Mouse (Mus musculus): ENCODE measurements at regions not wholly inside any gene's neighbourhood (a gene's known extent, or its start where the extent isn't known, plus 50 kb on each side); places are given as distances from the start of the nearest gene placed in this dataset.

GRCm38 (mm10) chr4:152889211-152889610 lies 411.5 kb upstream of the Kcnab2 start:
- no peak for TF ChIP-seq E2F4 (IDR thresholded peaks at IDR 0.05; ENCODE audit: insufficient replicate concordance, low read depth, low read length)
- TF ChIP-seq NELFE (IDR thresholded peaks at IDR 0.05; ENCODE audit: low read depth, low read length), result no peak
- TF ChIP-seq MYC (IDR thresholded peaks at IDR 0.05; ENCODE audit: low read depth, low read length), result no peak
- no peak for TF ChIP-seq MAX (IDR thresholded peaks at IDR 0.05; ENCODE audit: low read length)
- no peak for TF ChIP-seq CTCF (conservative IDR thresholded peaks at IDR 0.05 in 1 of 2, IDR thresholded peaks at IDR 0.05 in 1 of 2; ENCODE audit: low read depth in 2 of 2, low read length in 2 of 2)
- dilution Hi-C loops (cut with MboI; ENCODE audit: extremely low pct_ligation_motif_present, extremely low pct_unique_long_range_greater_than_20kb, low sequenced_read_pairs) (no loop called here), in situ Hi-C loops (cut with MboI; ENCODE audit: low pct_ligation_motif_present, low pct_unique_long_range_greater_than_20kb, low sequenced_read_pairs) (no loop called here)
- H3K79me2 ChIP-seq (replicated peaks; ENCODE audit: control insufficient read depth, extremely low read depth, insufficient read depth, poor library complexity, severe bottlenecking), result no peaks in the 10 kb centered on the region
- no peak overlapping the region for H3K4me3 ChIP-seq (replicated peaks in 1 of 3; ENCODE audit: low read depth in 2 of 3, low read length in 2 of 3, poor library complexity in 1 of 3)
- H3K27ac ChIP-seq (ENCODE audit: insufficient read depth, low read depth), result no peak overlapping the region
- H3K9ac ChIP-seq (ENCODE audit: insufficient read depth, low read depth), result no peak overlapping the region
- no peaks in the 10 kb centered on the region for H3K27me3 ChIP-seq (replicated peaks)
- no peak for DNase-seq (ENCODE audit: extremely low read depth)
- H3K4me2 ChIP-seq (ENCODE audit: insufficient read depth, low read depth, poor library complexity, severe bottlenecking), result no peak overlapping the region
- H3K36me3 ChIP-seq (replicated peaks in 1 of 2; ENCODE audit: control insufficient read depth in 1 of 2, insufficient read depth in 1 of 2, low read length in 1 of 2), result no peaks in the 10 kb centered on the region
- no peaks in the 10 kb centered on the region for H3K4me1 ChIP-seq (ENCODE audit: control insufficient read depth in 1 of 2, insufficient read depth in 2 of 2)
- peaks cover 83% of the 10 kb centered on the region for H3K9me3 ChIP-seq (replicated peaks; ENCODE audit: low read length)

- dilution Hi-C loops (cut with MboI; ENCODE audit: extremely low pct_ligation_motif_present, extremely low pct_unique_long_range_greater_than_20kb, low sequenced_read_pairs), result no loop called here
Observed at GRCm38 (mm10) chr4:152888306-152888705, 410.6 kb upstream of the Kcnab2 start.

GRCm38 (mm10) chr4:152886773-152887172 lies 409.1 kb upstream of the Kcnab2 start:
- peaks cover 87% of the 10 kb centered on the region for H3K9me3 ChIP-seq (replicated peaks; ENCODE audit: low read length)
- no peaks in the 10 kb centered on the region for H3K4me1 ChIP-seq (ENCODE audit: control insufficient read depth in 1 of 2, insufficient read depth in 2 of 2)
- no peaks in the 10 kb centered on the region for H3K79me2 ChIP-seq (replicated peaks; ENCODE audit: control insufficient read depth, extremely low read depth, insufficient read depth, poor library complexity, severe bottlenecking)
- TF ChIP-seq E2F4 (IDR thresholded peaks at IDR 0.05; ENCODE audit: insufficient replicate concordance, low read depth, low read length) (no peak), ZMIZ1 (IDR thresholded peaks at IDR 0.05; ENCODE audit: low read depth, low read length) (no peak), HCFC1 (IDR thresholded peaks at IDR 0.05; ENCODE audit: low read depth, low read length) (no peak), MAZ (IDR thresholded peaks at IDR 0.05; ENCODE audit: low read depth, low read length) (no peak), CHD1 (IDR thresholded peaks at IDR 0.05; ENCODE audit: low read depth, low read length) (no peak), MXI1 (IDR thresholded peaks at IDR 0.05; ENCODE audit: low read depth, low read length) (no peak)
- dilution Hi-C loops (cut with MboI; ENCODE audit: extremely low pct_ligation_motif_present, extremely low pct_unique_long_range_greater_than_20kb, low sequenced_read_pairs) (no loop called here), in situ Hi-C loops (cut with MboI; ENCODE audit: low pct_ligation_motif_present, low pct_unique_long_range_greater_than_20kb, low sequenced_read_pairs) (no loop called here)
- H3K27me3 ChIP-seq (replicated peaks), result no peaks in the 10 kb centered on the region
- DNase-seq (ENCODE audit: extremely low read depth), result no peak
- H3K4me3 ChIP-seq (replicated peaks in 1 of 3; ENCODE audit: low read depth in 2 of 3, low read length in 2 of 3, poor library complexity in 1 of 3), result no peak overlapping the region
- no peak overlapping the region for H3K9ac ChIP-seq (ENCODE audit: insufficient read depth, low read depth)
- H3K27ac ChIP-seq (ENCODE audit: insufficient read depth, low read depth), result no peak overlapping the region
- no peak overlapping the region for H3K4me2 ChIP-seq (ENCODE audit: insufficient read depth, low read depth, poor library complexity, severe bottlenecking)
- H3K36me3 ChIP-seq (replicated peaks in 1 of 2; ENCODE audit: control insufficient read depth in 1 of 2, insufficient read depth in 1 of 2, low read length in 1 of 2), result no peaks in the 10 kb centered on the region

More at GRCm38 (mm10) chr4:152888306-152888705, 410.6 kb upstream of the Kcnab2 start:
- H3K4me1 ChIP-seq (ENCODE audit: control insufficient read depth in 1 of 2, insufficient read depth in 2 of 2), result no peaks in the 10 kb centered on the region
- in situ Hi-C loops (cut with MboI; ENCODE audit: low pct_ligation_motif_present, low pct_unique_long_range_greater_than_20kb, low sequenced_read_pairs), result no loop called here
- H3K9ac ChIP-seq (ENCODE audit: insufficient read depth, low read depth), result no peak overlapping the region
- TF ChIP-seq ZC3H11A (IDR thresholded peaks at IDR 0.05; ENCODE audit: low read depth, low read length) (no peak), MAZ (IDR thresholded peaks at IDR 0.05; ENCODE audit: low read depth, low read length) (no peak), USF1 (IDR thresholded peaks at IDR 0.05; ENCODE audit: low read depth, low read length) (no peak), MYC (IDR thresholded peaks at IDR 0.05; ENCODE audit: low read depth, low read length) (no peak), MEF2A (IDR thresholded peaks at IDR 0.05; ENCODE audit: borderline replicate concordance, low read depth, low read length) (no peak), ETS1 (conservative IDR thresholded peaks at IDR 0.05; ENCODE audit: low read depth, low read length) (no peak), ZNF384 (IDR thresholded peaks at IDR 0.05; ENCODE audit: low read depth, low read length) (no peak)
- no peaks in the 10 kb centered on the region for H3K27me3 ChIP-seq (replicated peaks)
- H3K4me2 ChIP-seq (ENCODE audit: insufficient read depth, low read depth, poor library complexity, severe bottlenecking), result no peak overlapping the region
- no peak overlapping the region for H3K27ac ChIP-seq (ENCODE audit: insufficient read depth, low read depth)
- peaks cover 90% of the 10 kb centered on the region for H3K9me3 ChIP-seq (replicated peaks; ENCODE audit: low read length)
- H3K4me3 ChIP-seq (replicated peaks in 1 of 3; ENCODE audit: low read depth in 2 of 3, low read length in 2 of 3, poor library complexity in 1 of 3), result no peak overlapping the region
- H3K36me3 ChIP-seq (replicated peaks in 1 of 2; ENCODE audit: control insufficient read depth in 1 of 2, insufficient read depth in 1 of 2, low read length in 1 of 2), result no peaks in the 10 kb centered on the region
- no peaks in the 10 kb centered on the region for H3K79me2 ChIP-seq (replicated peaks; ENCODE audit: control insufficient read depth, extremely low read depth, insufficient read depth, poor library complexity, severe bottlenecking)
- DNase-seq (ENCODE audit: extremely low read depth), result no peak
